Mouse (Mus musculus): Measurements from ENCODE around the gene Npas2. TPM values are rescaled to one million over a fixed set of nuclear protein-coding genes. Genes with fewer than 3 reads are reported as not detected.

Npas2 gene
- polyA plus RNA-seq, 1 experiment from 2014 or later: 0.86 TPM

GRCm38 (mm10) chr1:39192460-39192996 is 1.0 kb upstream of the Npas2 start:
- Histone ChIP-seq H3K4me2 (replicated peaks) (peak overlapping the region; percentile 99), H3K4me1 (peaks cover 18% of the 10 kb centered on the region; the same call in 1 of the 2 replicates), H3K27ac (no peak overlapping the region), H3K36me3 (no peaks in the 10 kb centered on the region), H3K4me3 (peak overlapping the region; percentile 72), H3K9ac (no peak overlapping the region; the same call in 1 of the 2 replicates), H3K9me3 (no peaks in the 10 kb centered on the region), H3K27me3 (peaks cover 58% of the 10 kb centered on the region)
- 2% methylated on average over 28 of the region's 28 CpGs for WGBS
- ATAC-seq (ENCODE audit: insufficient number of reproducible peaks, insufficient read depth, low FRiP score, low TSS enrichment): no peak

- Histone ChIP-seq H3K27me3 (peaks cover 58% of the 10 kb centered on the region), H3K9ac (peak overlapping the region; percentile 68), H3K36me3 (no peaks in the 10 kb centered on the region), H3K4me3 (peak overlapping the region; percentile 72), H3K4me1 (peaks cover 18% of the 10 kb centered on the region; the same call in 1 of the 2 replicates), H3K9me3 (no peaks in the 10 kb centered on the region), H3K27ac (no peak overlapping the region), H3K4me2 (replicated peaks) (peak overlapping the region; percentile 99)
- WGBS: under 1% methylated on average over 72 of the region's 76 CpGs
- ATAC-seq (ENCODE audit: insufficient number of reproducible peaks, insufficient read depth, low FRiP score, low TSS enrichment): 0 out of 2 replicates have a peak, but pooled peaks have one; percentile 17
Observed at GRCm38 (mm10) chr1:39193862-39194675, 538 bp downstream of the Npas2 start.

- 4% methylated on average over 11 of the region's 11 CpGs for WGBS
- H3K9ac ChIP-seq: no peak overlapping the region
- H3K36me3 ChIP-seq: no peaks in the 10 kb centered on the region
- no peaks in the 10 kb centered on the region for H3K9me3 ChIP-seq
- ATAC-seq (ENCODE audit: insufficient number of reproducible peaks, insufficient read depth, low FRiP score, low TSS enrichment): no peak
- no peak overlapping the region for H3K4me3 ChIP-seq
- H3K4me2 ChIP-seq (replicated peaks): peak overlapping the region; percentile 99; the same call in 1 of the 2 replicates
- H3K27me3 ChIP-seq: peaks cover 58% of the 10 kb centered on the region
- no peak overlapping the region for H3K27ac ChIP-seq
- H3K4me1 ChIP-seq: peaks cover 18% of the 10 kb centered on the region; the same call in 1 of the 2 replicates
Observed at GRCm38 (mm10) chr1:39194959-39195358, 1.4 kb downstream of the Npas2 start.

GRCm38 (mm10) chr1:39196126-39196525 is 2.6 kb downstream of the Npas2 start:
- H3K4me3 ChIP-seq: no peak overlapping the region
- no peaks in the 10 kb centered on the region for H3K36me3 ChIP-seq
- peaks cover 18% of the 10 kb centered on the region; the same call in 1 of the 2 replicates for H3K4me1 ChIP-seq
- ATAC-seq (ENCODE audit: insufficient number of reproducible peaks, insufficient read depth, low FRiP score, low TSS enrichment): no peak
- H3K9me3 ChIP-seq: no peaks in the 10 kb centered on the region
- H3K4me2 ChIP-seq (replicated peaks): no peak overlapping the region
- no peak overlapping the region for H3K27ac ChIP-seq
- no peak overlapping the region for H3K9ac ChIP-seq
- WGBS: 37% methylated on average over 6 of the region's 6 CpGs
- peaks cover 57% of the 10 kb centered on the region for H3K27me3 ChIP-seq

- 53% methylated on average over 12 of the region's 12 CpGs for WGBS
- H3K4me2 ChIP-seq (replicated peaks): no peak overlapping the region
- no peak overlapping the region for H3K4me3 ChIP-seq
- ATAC-seq (ENCODE audit: insufficient number of reproducible peaks, insufficient read depth, low FRiP score, low TSS enrichment): no peak
- no peak overlapping the region for H3K9ac ChIP-seq
- H3K27me3 ChIP-seq: peaks cover 53% of the 10 kb centered on the region
- H3K27ac ChIP-seq: no peak overlapping the region
- peaks cover 18% of the 10 kb centered on the region; the same call in 1 of the 2 replicates for H3K4me1 ChIP-seq
- no peaks in the 10 kb centered on the region for H3K36me3 ChIP-seq
- no peaks in the 10 kb centered on the region for H3K9me3 ChIP-seq
Observed at GRCm38 (mm10) chr1:39196676-39197375, 3.3 kb downstream of the Npas2 start.

- Histone ChIP-seq H3K9ac (no peak overlapping the region), H3K9me3 (no peaks in the 10 kb centered on the region), H3K4me3 (no peak overlapping the region), H3K4me2 (replicated peaks) (no peak overlapping the region), H3K36me3 (no peaks in the 10 kb centered on the region), H3K4me1 (no peaks in the 10 kb centered on the region), H3K27ac (no peak overlapping the region), H3K27me3 (no peaks in the 10 kb centered on the region)
- ATAC-seq (ENCODE audit: insufficient number of reproducible peaks, insufficient read depth, low FRiP score, low TSS enrichment): no peak
- 73% methylated on average over 10 of the region's 10 CpGs for WGBS
Observed at GRCm38 (mm10) chr1:39205021-39205420, 11.5 kb downstream of the Npas2 start.

- 69% methylated on average over 4 of the region's 4 CpGs for WGBS
- Histone ChIP-seq H3K9me3 (no peaks in the 10 kb centered on the region), H3K4me3 (no peak overlapping the region), H3K27me3 (no peaks in the 10 kb centered on the region), H3K27ac (no peak overlapping the region), H3K36me3 (no peaks in the 10 kb centered on the region), H3K9ac (no peak overlapping the region), H3K4me2 (replicated peaks) (no peak overlapping the region), H3K4me1 (no peaks in the 10 kb centered on the region)
- ATAC-seq (ENCODE audit: insufficient number of reproducible peaks, insufficient read depth, low FRiP score, low TSS enrichment): no peak
Observed at GRCm38 (mm10) chr1:39205697-39206096, 12.2 kb downstream of the Npas2 start.

- H3K9me3 ChIP-seq: no peaks in the 10 kb centered on the region
- no peak for ATAC-seq (ENCODE audit: insufficient number of reproducible peaks, insufficient read depth, low FRiP score, low TSS enrichment)
- no peak overlapping the region for H3K4me2 ChIP-seq (replicated peaks)
- no peak overlapping the region for H3K9ac ChIP-seq
- no peaks in the 10 kb centered on the region for H3K4me1 ChIP-seq
- WGBS: 45% methylated on average over 7 of the region's 7 CpGs
- H3K27ac ChIP-seq: no peak overlapping the region
- no peak overlapping the region for H3K4me3 ChIP-seq
- no peaks in the 10 kb centered on the region for H3K27me3 ChIP-seq
- H3K36me3 ChIP-seq: no peaks in the 10 kb centered on the region
Observed at GRCm38 (mm10) chr1:39206942-39207341, 13.4 kb downstream of the Npas2 start.

- H3K4me2 ChIP-seq (replicated peaks): no peak overlapping the region
- no peak for ATAC-seq (ENCODE audit: insufficient number of reproducible peaks, insufficient read depth, low FRiP score, low TSS enrichment)
- WGBS: 83% methylated on average over 5 of the region's 5 CpGs
- H3K4me1 ChIP-seq: no peaks in the 10 kb centered on the region
- no peak overlapping the region for H3K4me3 ChIP-seq
- H3K9me3 ChIP-seq: no peaks in the 10 kb centered on the region
- H3K9ac ChIP-seq: no peak overlapping the region
- H3K27me3 ChIP-seq: no peaks in the 10 kb centered on the region
- H3K27ac ChIP-seq: no peak overlapping the region
- no peaks in the 10 kb centered on the region for H3K36me3 ChIP-seq
Observed at GRCm38 (mm10) chr1:39210928-39211327, 17.4 kb downstream of the Npas2 start.

- Histone ChIP-seq H3K36me3 (no peaks in the 10 kb centered on the region), H3K4me3 (no peak overlapping the region), H3K4me2 (replicated peaks) (no peak overlapping the region), H3K27me3 (no peaks in the 10 kb centered on the region), H3K9me3 (no peaks in the 10 kb centered on the region), H3K4me1 (no peaks in the 10 kb centered on the region), H3K27ac (no peak overlapping the region), H3K9ac (no peak overlapping the region)
- ATAC-seq (ENCODE audit: insufficient number of reproducible peaks, insufficient read depth, low FRiP score, low TSS enrichment): no peak
- 71% methylated on average over 6 of the region's 6 CpGs for WGBS
Observed at GRCm38 (mm10) chr1:39212982-39213381, 19.5 kb downstream of the Npas2 start.

GRCm38 (mm10) chr1:39217584-39217983 is 24.1 kb downstream of the Npas2 start:
- WGBS: 74% methylated on average over 3 of the region's 3 CpGs

More at GRCm38 (mm10) chr1:39217584-39217983, 24.1 kb downstream of the Npas2 start:
- no peak overlapping the region for H3K4me3 ChIP-seq
- no peaks in the 10 kb centered on the region for H3K9me3 ChIP-seq
- no peaks in the 10 kb centered on the region for H3K36me3 ChIP-seq
- H3K9ac ChIP-seq: no peak overlapping the region
- no peak overlapping the region for H3K4me2 ChIP-seq (replicated peaks)
- H3K4me1 ChIP-seq: no peaks in the 10 kb centered on the region
- no peaks in the 10 kb centered on the region for H3K27me3 ChIP-seq
- no peak overlapping the region for H3K27ac ChIP-seq
- ATAC-seq (ENCODE audit: insufficient number of reproducible peaks, insufficient read depth, low FRiP score, low TSS enrichment): no peak
